Mouse (Mus musculus): ENCODE measurements around the gene Gm20388.

The Gm20388 gene

DNA sequence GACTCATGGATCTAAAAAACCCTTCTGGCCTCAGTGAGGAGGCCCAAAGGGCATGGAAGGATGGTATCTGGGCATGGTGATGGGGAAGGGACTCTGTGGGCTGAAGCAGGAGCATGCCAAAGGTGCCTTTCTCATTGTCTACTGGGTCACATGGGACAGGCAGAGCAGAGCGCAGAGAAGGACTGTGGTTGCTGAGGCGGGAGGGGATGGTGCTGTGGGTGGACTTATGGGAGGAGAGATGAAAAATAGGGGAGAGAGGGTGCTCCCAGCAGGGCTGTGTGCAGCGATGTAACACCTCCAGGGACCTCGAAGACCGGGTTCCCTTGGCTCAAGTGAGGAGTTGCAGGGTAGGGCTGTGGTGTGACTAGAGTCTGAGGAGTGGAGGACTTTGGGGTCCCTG, 281.5 kb downstream of the Gm20388 start:
- in situ Hi-C loops (cut with MboI): no loop called here

DNA sequence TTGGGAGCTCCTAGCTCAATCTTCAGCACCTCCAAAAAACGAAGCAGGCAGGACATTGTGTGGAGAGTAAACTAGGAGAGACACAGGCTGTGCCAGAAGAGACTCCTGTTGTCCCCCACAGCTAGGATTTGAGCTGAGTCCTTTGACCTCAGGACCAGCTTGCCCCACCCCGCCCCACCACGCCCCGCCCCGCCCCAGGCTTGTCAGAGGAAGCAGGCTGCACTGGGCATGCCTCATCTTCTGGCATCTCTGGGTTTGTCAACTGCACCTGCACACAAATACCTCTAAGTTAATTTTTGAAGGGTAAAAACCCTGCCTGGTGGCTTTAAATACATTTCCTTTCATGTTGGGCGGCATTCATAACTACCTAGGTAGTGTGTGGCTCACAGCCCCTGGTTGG, 290.7 kb downstream of the Gm20388 start:
- in situ Hi-C loops (cut with MboI): no loop called here

DNA sequence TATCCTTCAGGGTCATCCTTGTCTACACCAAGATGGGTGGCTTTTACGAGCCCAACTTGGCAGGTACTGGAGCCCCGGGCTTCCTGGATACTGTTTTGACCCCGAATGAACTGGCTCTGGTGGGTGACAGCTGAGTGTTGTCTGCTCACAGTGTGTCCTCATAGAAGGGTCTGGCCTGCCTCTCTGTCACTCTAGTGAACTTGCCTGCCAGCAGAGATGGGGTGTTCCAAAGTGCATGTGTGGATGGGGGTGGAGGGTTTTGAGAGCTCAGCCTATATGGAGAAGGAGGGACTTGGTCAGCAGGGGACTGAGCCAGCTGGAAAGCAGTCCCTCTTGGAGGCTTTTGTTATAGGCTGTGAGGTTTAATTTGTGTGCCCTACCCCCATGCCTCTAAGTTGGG, 291.9 kb downstream of the Gm20388 start:
- in situ Hi-C loops (cut with MboI): no loop called here

DNA sequence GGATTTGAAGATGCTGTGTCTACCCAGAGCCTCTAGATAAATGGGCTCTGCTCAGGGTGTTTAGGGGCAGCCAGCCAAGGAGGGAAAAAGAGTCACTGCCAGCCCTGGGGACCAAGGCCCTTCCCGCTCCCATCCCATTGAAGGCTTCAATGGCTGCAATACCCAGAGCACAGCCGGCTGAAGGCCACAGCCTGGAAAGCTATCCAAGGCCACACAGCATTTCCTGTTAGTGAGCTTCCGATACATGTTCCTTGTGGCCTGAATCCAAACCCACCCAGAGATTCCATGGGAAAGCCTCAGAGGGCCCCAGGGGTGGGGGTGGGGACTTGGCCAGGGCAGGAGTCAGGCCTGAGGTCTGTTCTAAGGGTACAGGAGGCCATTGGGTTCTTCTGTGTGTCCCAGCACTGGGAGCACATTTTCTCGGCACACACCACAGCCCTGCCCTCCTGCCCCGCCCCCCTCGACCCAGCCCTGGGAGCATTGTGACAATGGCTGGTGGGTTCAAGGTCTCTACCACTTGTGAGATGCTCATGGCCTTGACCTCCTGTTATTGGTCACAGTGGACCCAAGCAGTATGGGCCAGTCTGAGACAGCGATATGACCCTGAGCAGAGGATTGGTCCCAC, 294.2 kb downstream of the Gm20388 start:
- in situ Hi-C loops (cut with MboI): no loop called here

DNA sequence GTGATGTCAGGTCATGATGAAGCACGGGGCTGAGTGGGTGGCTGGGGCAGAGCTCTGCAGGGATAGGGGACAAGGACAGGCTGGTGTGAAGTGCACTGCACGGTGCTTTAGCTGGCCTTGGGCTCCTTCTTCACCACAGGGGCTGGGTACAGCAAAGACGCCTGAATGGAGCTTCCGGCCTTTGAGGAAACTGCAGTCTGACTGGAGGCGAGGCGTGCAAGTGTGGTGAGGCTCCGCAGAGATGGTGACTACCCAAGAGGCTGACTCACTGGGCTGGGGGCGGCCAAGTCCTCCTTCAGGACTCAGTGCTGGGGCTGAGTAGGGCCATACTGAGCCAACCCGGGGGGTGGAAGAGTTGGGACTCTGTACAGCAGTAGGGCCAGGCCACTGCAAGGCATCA, 295.3 kb downstream of the Gm20388 start:
- in situ Hi-C loops (cut with MboI): no loop called here

DNA sequence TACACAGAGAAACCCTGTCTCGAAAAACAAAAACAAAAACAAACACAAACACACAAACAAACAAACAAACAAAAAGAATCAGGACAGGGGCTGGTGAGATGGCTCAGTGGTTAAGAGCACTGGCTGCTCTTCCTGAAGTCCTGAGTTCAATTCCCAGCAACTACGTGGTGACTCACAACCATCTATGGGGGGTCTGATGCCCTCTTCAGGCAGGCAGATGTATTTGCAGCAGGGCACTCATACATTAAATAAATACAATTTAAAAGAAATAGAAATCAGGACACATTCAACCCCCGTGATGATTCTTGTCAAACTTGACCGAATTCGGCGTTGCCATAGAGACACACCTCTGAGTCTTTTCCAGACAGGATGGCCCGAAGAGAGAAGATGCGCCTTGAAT, 296.7 kb downstream of the Gm20388 start:
- in situ Hi-C loops (cut with MboI): no loop called here

DNA sequence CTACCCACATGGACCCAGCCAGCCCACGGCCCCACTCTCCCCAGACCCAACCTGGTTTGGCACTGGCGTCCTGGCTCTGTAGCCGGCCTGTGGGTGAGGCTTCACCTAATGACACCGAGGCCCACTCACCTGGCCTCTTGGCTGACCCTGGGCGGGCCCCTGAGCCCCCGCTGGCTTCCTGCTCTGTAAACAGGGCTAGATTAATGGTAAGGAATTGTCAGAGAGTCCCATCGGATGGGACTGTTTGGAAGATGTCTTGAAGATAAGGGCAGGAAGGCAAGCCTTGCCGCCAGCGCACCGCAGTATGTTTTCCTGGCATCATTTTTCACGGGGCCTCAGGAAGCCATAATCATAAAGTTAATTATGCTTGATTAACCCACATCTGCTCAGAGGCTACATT, 297.5 kb downstream of the Gm20388 start:
- in situ Hi-C loops (cut with MboI): no loop called here

DNA sequence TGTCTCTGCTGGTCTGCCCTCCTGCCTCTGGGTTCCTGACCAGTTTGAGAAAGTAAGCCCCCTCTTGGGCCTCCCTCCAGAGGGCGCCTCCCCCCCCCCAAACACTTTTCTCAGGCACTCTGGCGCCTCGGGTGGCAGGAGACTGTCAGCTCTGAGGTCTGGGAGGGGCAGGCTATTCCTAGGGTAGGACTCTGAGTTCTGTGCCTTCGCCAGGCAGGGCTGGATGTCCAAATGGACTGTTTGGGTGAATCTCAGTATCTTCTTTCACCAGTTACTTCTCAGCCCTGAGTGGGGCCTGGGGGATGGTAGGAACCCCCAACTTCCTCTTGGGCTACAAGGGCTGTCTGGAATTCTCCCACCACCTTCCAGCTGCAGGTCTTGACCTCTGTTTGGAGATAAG, 300.7 kb downstream of the Gm20388 start:
- in situ Hi-C loops (cut with MboI): no loop called here

DNA sequence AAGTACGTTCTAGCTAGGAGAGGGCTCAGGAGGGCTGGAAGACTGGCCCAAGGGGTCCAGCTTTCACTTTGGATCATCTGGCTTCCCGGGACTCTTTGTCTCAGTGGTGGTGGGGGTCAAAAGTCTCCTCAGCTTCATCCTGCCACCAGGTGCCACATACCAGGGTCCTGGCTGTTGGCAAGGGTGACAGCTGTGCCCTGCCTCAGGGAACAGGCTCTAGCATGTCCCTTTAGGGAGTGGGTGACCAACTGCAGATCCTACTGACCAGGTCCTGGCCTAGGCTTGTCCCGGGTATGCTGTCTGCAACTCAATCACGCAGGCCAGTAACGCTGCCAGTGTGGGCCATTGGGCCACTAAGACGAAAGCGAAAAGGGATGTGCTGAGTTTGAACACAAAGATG, 302.0 kb downstream of the Gm20388 start:
- in situ Hi-C loops (cut with MboI): no loop called here

DNA sequence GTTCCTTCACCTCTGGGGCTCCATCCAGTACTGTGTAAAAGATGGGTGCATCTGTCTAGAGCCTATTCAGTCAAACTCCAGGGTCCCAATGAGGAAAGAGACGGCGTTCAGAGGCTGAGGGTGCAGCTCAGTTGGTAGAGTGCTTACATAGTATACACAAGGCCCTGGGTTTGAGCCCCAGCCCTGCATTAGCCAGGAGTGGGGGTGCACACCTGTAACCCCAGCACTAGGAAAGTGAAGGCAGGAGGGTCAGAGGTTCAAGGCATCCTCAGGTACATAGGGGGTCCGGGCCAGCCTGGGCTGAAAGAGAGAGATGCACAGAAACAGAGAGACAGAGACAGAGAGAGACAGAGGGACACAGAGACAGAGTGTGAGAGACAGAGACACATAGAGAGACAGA, 302.6 kb downstream of the Gm20388 start:
- in situ Hi-C loops (cut with MboI): no loop called here

DNA sequence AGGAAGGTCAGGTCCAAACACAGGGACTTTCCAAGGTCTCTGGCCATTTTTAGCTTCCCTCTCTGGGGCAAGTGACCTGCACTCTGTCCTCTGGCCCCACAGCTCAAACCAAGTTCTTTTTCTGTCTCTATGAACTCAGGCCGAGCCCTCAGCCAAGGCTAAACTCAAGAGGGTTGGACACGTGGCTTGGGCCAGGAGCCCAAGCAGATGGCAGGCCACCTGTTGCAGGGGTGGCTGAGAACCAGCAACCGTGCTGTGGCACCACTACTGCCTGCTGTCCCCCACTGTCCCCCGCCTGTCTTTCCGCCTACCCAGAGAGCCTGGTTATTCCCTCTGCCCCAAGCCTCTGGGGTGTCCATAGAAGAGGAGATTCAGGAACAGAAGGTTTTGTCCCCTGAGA, 303.3 kb downstream of the Gm20388 start:
- in situ Hi-C loops (cut with MboI): no loop called here

DNA sequence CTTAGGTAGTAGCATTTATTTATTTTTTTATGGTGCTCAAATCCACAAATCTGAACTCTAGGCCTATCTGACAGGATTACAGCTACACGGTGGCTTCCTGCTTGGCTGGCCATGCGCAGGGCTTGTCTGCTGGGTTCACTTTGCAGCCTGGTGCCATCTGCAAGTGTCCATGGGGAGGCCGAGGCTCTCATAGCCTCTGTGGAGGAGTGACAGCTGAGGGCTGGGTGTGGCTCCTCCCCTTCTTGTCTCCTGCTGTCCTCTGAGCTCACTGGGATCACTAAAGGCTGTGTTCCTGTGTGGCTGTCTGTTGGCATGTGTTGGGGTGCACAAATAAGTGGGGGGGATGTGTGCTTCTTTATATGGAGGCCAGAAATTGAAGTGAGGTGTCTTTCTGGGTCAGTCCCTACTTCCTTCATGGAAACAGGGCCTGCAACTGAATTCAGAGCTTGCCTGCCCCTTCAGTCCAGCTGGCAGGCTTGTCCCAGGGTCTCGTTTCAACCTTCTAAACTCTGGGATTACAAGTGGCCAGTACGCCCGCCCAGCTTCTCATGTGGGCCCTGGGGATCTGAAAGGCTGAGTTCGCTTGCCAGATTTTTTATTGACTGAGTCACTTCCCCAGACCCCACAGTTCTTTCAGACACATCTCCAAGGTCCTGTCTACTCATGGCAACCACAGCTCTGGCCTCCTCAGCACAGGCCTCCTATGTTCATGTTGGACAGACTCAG, 304.9 kb downstream of the Gm20388 start:
- in situ Hi-C loops (cut with MboI): no loop called here

DNA sequence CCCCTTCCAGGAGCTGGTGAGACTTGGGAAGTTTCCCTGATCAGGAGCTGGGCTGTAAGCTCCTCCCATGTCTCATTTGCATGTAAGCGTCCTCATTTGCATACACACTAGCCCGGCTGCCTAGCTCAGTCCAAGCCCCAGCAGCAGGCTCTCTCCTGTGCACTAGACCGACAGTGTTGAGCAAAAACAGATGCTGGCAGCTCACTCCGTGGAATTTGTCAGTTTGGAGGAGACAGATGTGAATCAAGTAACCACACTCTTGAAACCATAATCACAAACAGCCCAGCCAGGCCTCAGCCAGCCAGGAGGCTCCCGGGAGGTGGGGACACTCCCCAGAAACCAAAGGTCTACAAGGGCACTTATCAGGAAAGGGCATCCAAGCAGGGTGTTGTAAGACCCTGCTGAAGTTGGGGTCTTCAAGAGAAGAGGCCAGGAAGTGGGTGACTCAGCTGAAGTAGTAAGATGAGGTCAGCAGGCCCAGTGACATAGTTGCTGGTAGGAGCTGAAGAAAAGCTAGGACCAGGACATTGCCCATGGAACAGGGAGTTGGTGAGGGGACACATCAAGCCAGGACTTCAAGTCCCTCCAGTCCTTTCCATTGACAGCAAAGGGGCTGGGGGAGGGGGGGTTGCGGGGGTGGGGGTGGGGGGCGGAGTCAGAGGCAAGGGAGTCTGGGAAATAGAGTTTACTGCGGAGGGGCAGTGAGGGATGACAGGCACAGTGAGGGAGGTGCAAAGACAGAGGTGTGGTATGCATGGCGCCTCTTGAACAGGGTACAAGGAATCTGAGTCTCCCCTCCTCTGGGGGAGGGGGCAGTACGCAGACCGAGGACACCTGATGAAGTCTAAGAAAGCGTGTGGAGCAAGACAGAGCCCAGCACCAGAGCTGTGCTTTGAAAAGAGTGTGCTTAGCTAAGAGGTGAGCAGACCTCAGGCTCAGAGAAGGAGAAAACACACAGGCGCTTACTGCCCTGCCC, 306.5 kb downstream of the Gm20388 start:
- in situ Hi-C loops (cut with MboI): no loop called here

DNA sequence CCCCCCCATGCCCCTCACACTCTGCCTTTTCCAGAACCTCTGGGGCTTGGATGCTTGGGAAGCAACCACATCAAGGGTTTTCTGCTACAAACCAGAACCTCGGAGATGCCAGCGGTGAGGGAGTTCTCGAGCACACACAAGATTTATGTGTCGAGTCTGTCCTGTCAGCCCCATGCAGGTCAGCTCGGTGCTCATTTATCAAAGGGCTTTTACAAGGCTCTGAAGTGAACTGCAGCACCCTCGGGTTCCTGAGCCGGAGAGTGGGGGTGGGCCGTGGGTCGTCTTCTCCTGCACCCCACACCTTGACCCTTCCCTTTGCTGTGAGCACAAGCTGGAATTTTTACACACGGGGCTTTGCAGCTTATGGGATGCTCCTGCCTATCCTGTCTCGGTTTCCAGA, 311.9 kb downstream of the Gm20388 start:
- in situ Hi-C loops (cut with MboI): no loop called here

DNA sequence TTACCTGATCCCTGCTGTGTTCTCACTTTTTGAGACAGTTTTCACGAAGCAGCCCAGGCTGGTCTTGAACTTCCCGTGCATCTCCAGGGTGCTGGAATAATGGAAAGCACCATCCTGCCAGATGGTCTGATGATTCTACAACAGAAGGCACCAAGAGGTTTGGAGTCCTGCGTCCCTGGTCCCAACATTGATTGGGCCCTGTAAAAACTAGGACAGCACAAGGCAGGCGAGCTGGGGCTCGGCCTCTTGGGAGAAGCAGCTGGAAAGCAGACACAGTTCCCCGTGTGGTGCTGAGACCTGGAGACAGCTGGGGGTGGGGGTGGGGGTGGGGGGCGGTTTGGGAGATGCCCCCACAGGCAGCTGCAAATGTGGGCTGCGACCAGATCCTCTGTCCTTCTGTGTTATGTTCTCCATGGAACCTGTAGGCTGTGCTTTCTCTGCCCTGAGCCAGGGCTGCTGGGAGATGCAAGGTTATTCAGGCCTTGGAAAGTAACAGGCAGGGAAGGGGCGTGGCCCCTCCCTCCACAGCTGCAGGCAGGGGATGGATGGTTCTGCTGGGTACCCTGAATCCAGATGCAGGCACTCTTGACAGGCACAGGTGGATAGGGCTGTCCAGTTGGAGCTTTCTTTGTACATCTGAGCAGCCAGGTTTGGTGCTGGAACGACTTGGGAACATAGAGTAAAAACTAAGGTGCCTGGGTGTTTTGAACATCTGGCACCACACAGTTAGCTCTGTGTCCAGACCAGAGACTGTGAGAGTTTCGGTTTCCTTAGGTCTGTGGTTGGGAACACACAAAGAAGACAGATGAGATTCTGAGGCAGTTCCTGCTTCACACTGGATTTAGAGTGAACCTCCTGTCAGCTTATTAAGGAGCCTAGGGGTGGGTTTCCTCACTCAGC, 314.1 kb downstream of the Gm20388 start:
- in situ Hi-C loops (cut with MboI): no loop called here

DNA sequence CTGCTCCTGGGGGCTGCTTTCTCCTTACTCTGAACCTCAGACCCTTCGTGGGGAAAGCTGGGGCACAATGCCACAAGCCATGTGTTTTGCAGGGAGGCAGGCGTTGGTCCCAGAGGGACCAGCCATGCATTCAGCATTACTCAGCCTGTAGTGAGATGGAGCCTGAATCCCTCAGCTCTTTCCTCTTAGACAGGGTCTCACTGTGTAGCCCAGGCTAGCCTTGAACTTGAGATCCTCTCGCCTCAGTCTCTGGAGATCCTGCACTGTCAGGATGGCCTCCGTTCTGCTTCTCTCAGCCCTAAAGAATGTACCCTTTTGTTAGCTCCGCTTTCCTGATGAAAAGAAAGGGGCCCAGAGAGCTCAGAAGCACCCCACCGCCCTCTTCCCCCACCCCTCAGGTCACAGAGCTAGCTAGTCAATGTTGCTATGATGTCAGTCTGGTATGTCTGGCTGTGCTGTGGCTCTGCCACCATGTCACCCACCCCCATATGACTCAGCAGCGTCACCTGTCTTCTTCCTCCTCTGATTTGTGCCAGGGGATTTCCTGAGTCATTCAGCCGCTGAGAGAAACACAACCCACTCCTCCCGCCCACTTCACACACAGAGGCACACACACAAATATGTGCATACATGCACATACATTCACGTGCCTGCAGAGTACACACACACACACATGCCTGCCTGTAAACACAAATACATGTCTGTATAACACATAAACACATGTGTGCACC, 314.9 kb downstream of the Gm20388 start:
- in situ Hi-C loops (cut with MboI): no loop called here

DNA sequence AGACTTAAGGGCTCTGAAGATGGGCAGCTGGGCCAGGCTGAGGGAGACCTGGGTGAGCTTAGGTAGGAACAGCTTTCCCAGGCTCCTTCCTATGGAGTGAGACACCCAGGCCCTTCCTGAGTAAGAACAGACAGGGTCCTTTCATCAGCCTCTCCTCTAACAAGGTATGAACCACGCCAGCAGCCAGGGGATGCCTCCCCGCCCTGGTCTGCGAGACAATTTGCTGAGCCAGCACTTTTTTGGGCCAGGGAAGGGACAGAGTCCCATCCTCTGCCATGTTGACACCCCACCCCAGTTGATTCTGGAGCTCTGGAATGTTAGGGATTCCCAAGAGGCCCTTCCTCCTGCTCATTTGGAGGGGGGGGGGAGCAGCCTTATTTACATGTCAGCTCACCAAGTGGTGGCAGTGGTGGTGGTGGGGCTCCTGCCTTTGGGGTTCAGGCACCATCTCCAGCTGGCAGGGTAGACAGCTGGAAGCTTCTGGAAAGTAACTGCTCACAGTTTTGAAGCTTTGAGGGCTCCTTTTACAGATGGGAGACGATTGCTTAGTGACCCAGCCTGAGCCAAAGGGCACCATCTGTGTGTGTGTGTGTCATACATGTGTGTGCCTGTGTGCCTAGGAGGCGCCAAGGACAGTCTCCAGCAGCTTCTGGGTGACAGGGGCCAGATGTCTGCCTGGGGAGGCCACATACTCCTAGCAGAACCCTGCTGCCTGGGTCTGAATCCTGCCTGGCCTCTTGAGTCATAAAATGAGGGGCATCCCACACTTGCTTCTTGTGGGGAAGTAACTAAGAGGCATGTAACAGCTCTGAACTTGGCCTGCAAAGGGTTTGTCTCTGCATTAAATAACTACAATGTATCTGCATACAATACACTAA, 316.3 kb downstream of the Gm20388 start:
- in situ Hi-C loops (cut with MboI): no loop called here

DNA sequence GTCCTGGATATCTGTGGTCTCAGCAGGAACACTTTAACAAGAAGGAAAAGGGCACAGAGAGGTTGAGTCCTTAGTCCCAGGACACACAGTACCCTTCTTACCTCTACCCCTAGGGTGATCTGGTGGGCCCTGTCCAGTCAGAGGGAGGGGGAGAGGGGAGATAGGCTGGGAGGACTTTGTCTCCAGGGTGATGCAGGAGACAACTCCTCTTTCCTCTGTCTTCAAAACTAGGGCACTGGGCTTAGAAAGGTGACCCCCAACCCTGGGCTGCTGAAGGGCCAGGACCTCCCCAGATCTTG, 316.9 kb downstream of the Gm20388 start:
- in situ Hi-C loops (cut with MboI): no loop called here

DNA sequence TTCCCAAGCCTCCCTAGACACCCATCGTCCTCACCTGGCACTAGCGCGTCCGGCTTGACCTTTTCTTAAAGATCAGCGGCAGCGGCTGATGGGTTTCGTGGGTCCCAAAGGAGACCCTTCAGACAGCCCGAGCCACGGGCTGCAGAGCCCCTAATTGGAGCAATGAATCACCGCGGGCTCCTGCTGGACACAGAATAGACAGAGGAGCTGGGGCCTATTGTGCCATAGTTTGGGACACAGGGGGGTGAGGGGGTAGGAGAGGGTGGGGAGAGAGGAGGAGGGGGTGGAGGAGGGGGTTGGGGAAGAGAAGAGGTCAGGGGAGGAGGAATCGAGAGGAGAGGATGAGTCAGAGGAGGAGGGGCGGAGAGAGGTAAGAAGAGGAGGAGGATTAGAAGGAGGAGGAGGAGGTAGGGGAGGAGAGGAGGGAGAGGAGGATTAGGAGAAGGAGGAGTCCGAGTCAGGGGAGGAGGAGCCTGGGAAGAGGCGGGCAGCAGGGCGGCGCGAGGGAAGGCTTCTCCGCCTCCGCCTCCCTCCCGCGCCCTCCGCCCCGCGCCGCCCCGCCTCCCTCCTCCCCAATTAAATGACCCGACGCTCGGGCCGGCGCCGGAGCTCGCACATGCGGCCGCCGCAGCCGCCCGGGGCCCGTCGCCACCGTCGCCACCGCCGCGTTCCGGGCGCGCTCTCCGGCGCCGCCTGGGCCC, 317.4 kb downstream of the Gm20388 start, which contains the start of gene Gse1:
Gse1 (plus strand) TSS at position 566 of the 701 bp plus-strand sequence.
- in situ Hi-C loops (cut with MboI): no loop called here
